Mouse (Mus musculus) kidney, adult 10 weeks (tissue): ENCODE data around the gene Gbp5. TPM values are rescaled to one million over a fixed set of nuclear protein-coding genes. Genes with fewer than 3 reads are reported as not detected.

Source experiments
- polyA plus RNA-seq: library from polyadenylated mRNA; stranded (reverse); fragments of 350-450 nt; fragmentation: Illumina TruSeq; extraction: RNeasy Lipid Tissue Mini Kit (QIAGEN cat#74804); gene quantifications from one replicate; pipeline ENCODE4 v1.2.3, GENCODE M21; 2014; ENCODE audit warnings: low read depth, low replicate concordance

Gbp5 gene
- 3.9 TPM for polyA plus RNA-seq

DNA sequence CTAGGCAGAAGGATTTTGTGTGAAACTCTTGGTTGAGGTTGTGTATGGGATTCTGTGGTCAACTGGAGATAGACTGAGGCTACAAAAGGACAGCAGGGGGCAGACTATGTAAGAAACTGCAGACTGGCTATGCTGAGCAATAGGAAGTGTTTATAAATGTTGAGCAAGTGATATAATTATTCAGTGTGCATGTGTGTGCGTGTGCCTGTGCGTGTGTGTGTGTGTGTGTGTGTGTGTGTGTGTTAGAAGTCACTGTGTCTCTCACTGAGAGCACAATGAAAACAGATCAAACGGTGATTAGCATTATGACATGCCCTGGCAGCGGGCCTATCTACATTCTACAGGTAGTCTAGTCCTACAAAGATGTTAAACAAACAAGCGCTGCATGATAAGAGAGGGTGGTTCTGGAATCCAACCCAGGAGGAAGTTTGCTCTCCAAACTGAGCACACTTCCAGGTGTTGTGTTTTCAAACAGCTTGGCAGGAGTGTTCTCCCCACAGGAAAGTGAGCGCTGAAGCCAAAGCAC lies at the start of gene Gbp5:
Gbp5 (plus strand) TSS at position 443 of the 526 bp plus-strand sequence.

DNA sequence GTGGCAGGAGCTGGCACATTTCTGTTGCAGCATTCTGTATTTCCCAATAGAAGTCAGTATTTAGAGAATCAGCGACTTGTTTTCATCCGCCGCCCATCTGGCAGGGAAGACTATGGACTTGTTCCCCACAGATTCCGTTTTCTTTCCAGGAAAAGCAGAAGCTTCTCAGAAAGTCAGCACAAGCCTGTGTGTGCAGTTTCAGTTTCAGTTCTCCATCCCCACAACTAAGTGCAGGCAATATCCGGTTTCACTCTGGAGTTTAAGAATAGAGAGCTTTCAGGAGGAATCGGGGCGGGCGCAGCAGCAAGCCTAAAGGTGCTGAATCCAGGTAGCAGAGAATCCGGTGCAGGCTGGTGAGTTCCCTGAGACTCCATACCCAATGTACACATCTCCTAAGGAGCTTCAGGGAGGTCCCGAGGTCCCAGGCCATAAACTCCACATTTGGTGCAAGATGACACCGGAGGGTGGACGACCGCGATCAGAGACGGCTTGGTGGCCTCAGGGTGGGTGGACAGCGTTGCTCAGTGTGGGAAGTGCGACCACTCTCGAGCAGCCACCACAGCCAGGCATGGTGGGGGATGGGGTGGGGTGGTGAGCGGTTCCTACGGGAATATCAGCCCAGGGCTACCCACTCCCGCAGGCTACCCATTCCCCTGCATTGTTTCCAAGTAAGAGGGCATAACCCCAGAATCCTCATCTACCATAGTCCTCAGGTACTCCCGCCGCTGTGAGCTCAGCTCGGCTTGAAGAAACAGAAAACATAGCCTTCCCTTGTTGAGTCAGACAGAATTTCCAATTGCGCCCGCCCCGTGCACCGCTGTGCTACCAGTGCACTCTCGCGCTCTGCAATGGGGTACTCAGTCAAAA lies 36.5 kb downstream of the Gbp5 start, which contains the start of gene Gbp7:
Gbp7 (plus strand) TSS at position 256 of the 867 bp plus-strand sequence.

DNA sequence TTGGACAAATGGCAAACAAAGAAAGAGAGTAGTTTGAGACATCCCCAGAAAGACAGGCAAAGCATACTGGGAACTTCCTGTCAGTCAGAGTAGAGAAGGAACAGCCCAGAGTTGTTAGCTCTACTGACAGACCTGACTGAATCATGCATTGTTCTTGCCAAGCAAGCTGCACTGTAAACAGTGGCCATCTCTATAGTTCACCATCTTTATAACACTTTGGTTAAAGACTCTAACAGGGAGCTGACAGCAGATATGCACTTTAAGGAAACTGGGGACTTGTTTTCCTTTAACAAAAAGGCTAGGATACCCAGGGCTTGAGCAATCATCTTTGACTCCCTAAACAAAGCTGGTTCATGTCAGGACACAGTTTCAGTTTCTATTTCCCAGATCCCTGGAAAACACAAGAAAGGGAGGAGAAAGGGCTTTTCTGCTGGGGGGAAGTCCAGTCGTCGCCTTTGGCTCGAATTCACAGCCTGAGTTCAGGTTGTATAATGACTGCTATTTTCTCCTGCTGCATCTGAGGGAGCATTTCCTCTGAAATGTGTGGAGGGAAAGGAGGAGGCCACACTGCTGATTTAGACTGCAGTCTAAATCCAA lies 66.0 kb downstream of the Gbp5 start, which contains the start of gene Gbp3:
Gbp3 (plus strand) TSS at position 395 of the 597 bp plus-strand sequence.

Other genes with a start within 250 kb of the Gbp5 start
- 79.1 TPM for gene Pdlim5, start 98.3 kb upstream of the Gbp5 start, polyA plus RNA-seq
- gene Gbp7, start 36.4 kb downstream of the Gbp5 start, polyA plus RNA-seq, result 21.5 TPM
- 68.2 TPM for gene Gbp3, start 66.0 kb downstream of the Gbp5 start, polyA plus RNA-seq
- 0.44 TPM for gene Gbp2b, start 100.9 kb downstream of the Gbp5 start, polyA plus RNA-seq
- gene Gbp2, start 126.6 kb downstream of the Gbp5 start, polyA plus RNA-seq, result 16.6 TPM
- gene Kyat3, start 207.1 kb downstream of the Gbp5 start, polyA plus RNA-seq, result 416 TPM